Mouse (Mus musculus): ENCODE results near the gene Mapkbp1. TPM values are rescaled to one million over a fixed set of nuclear protein-coding genes. Genes with fewer than 3 reads are reported as not detected.

The Mapkbp1 gene
- polyA plus RNA-seq, 1 experiment = 7.5 TPM

DNA sequence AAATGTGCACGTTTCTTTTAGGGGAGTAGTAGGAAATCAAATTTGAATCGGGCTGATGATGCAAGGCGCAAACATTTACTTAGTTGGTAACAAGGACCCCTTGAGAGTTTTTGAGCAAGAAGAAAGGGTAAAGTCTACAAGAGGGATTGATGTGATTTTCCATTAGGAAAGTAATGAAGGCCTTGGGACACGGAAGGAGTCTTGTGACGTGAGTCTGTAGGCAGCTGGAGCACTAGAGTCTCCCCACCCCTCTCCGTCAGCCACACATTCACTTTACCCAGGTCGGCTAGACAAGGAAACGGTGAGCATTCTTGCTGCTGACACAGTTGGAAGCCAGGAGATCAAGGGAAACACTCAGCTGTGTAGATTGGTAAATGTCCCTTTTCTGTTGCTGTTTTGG, 13.4 kb downstream of the Mapkbp1 start:
- Histone ChIP-seq H3K4me3 (ENCODE audit: extremely low read depth, insufficient read depth, insufficient read length) (no peak overlapping the region), H3K36me3 (ENCODE audit: control insufficient read depth, insufficient read depth, low read length) (no peaks in the 10 kb centered on the region), H3K27me3 (ENCODE audit: control insufficient read depth, insufficient read depth, low read length) (no peaks in the 10 kb centered on the region), H3K4me1 (ENCODE audit: control insufficient read depth, insufficient read depth, insufficient read length) (no peaks in the 10 kb centered on the region), H3K27ac (ENCODE audit: insufficient read depth, low read length) (no peak overlapping the region)
- WGBS = 92% methylated on average over 8 of the region's 8 CpGs
- DNase-seq (ENCODE audit: low read depth in 1 of 2, low spot score in 2 of 2) = no peak
- TF ChIP-seq POLR2A (IDR thresholded peaks at IDR 0.05; ENCODE audit: low read depth, low read length) (no peak), CTCF (IDR thresholded peaks at IDR 0.05; ENCODE audit: extremely low read depth, insufficient read depth, insufficient read length, insufficient replicate concordance) (no peak)

- TF ChIP-seq POLR2A (IDR thresholded peaks at IDR 0.05; ENCODE audit: low read depth, low read length) (no peak), CTCF (IDR thresholded peaks at IDR 0.05; ENCODE audit: extremely low read depth, insufficient read depth, insufficient read length, insufficient replicate concordance) (no peak)
- DNase-seq (ENCODE audit: low read depth in 1 of 2, low spot score in 2 of 2) = no peak
- Histone ChIP-seq H3K27me3 (ENCODE audit: control insufficient read depth, insufficient read depth, low read length) (no peaks in the 10 kb centered on the region), H3K27ac (ENCODE audit: insufficient read depth, low read length) (no peak overlapping the region), H3K36me3 (ENCODE audit: control insufficient read depth, insufficient read depth, low read length) (no peaks in the 10 kb centered on the region), H3K4me1 (ENCODE audit: control insufficient read depth, insufficient read depth, insufficient read length) (no peaks in the 10 kb centered on the region), H3K4me3 (ENCODE audit: extremely low read depth, insufficient read depth, insufficient read length) (no peak overlapping the region)
- 84% methylated on average over 6 of the region's 6 CpGs for WGBS
Observed at GRCm38 (mm10) chr2:119986369-119986768, 13.9 kb downstream of the Mapkbp1 start.

DNA sequence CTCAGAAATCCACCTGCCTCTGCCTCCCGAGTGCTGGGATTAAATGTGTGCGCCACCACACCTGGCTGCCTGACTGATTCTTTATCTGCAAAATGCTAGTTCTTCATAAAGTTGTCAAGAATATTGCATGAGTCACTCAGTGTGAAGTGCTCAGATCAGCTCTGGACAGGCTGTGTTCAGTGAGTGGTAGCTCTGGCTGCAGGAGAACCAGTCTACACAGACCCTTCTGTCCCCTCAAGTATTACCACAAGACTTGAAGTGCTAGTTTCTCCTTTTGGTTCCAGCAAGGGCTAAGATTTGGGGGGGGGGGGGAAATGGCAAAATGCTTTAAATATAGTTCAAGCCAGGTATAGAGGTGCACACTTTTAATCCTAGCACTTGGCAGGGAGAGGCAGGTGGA, 14.9 kb downstream of the Mapkbp1 start:
- no peak overlapping the region for H3K27ac ChIP-seq (ENCODE audit: insufficient read depth, low read length)
- H3K4me3 ChIP-seq (ENCODE audit: extremely low read depth, insufficient read depth, insufficient read length) = no peak overlapping the region
- no peaks in the 10 kb centered on the region for H3K27me3 ChIP-seq (ENCODE audit: control insufficient read depth, insufficient read depth, low read length)
- 97% methylated on average over 2 of the region's 2 CpGs for WGBS
- TF ChIP-seq CTCF (IDR thresholded peaks at IDR 0.05; ENCODE audit: extremely low read depth, insufficient read depth, insufficient read length, insufficient replicate concordance) = no peak
- H3K36me3 ChIP-seq (ENCODE audit: control insufficient read depth, insufficient read depth, low read length) = no peaks in the 10 kb centered on the region
- DNase-seq (ENCODE audit: low read depth in 1 of 2, low spot score in 2 of 2) = no peak
- no peaks in the 10 kb centered on the region for H3K4me1 ChIP-seq (ENCODE audit: control insufficient read depth, insufficient read depth, insufficient read length)

DNA sequence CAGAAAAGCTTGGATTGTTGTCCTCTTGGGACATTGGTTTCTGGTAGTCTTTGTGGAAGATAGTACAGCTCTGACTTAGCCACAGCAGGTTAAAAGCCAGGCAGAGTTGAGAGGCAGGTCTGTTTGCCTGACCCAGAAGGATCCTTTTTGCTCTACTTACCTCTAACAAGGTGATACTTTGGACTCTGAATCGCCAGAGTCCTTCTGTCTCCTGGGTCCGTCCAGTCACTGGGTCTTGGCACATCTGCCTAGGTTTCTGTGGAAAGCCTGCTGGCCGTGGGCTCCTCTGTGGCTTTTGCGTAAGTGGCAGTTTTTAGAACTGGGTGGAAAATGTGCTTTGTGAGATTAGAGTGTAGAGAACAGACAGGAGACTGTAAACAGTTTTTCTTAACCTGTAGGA, 16.5 kb downstream of the Mapkbp1 start:
- WGBS = 76% methylated on average over 4 of the region's 4 CpGs
- Histone ChIP-seq H3K27ac (ENCODE audit: insufficient read depth, low read length) (no peak overlapping the region), H3K4me3 (ENCODE audit: extremely low read depth, insufficient read depth, insufficient read length) (no peak overlapping the region), H3K4me1 (ENCODE audit: control insufficient read depth, insufficient read depth, insufficient read length) (no peaks in the 10 kb centered on the region), H3K27me3 (ENCODE audit: control insufficient read depth, insufficient read depth, low read length) (no peaks in the 10 kb centered on the region), H3K36me3 (ENCODE audit: control insufficient read depth, insufficient read depth, low read length) (no peaks in the 10 kb centered on the region)
- DNase-seq (ENCODE audit: low read depth in 1 of 2, low spot score in 2 of 2) = no peak
- TF ChIP-seq CTCF (IDR thresholded peaks at IDR 0.05; ENCODE audit: extremely low read depth, insufficient read depth, insufficient read length, insufficient replicate concordance) (no peak), POLR2A (IDR thresholded peaks at IDR 0.05; ENCODE audit: low read depth, low read length) (no peak)

- H3K4me3 ChIP-seq (ENCODE audit: extremely low read depth, insufficient read depth, insufficient read length) = no peak overlapping the region
- TF ChIP-seq CTCF (IDR thresholded peaks at IDR 0.05; ENCODE audit: extremely low read depth, insufficient read depth, insufficient read length, insufficient replicate concordance) (no peak), POLR2A (IDR thresholded peaks at IDR 0.05; ENCODE audit: low read depth, low read length) (no peak)
- H3K27ac ChIP-seq (ENCODE audit: insufficient read depth, low read length) = no peak overlapping the region
- 89% methylated on average over 6 of the region's 6 CpGs for WGBS
- no peak for DNase-seq (ENCODE audit: low read depth in 1 of 2, low spot score in 2 of 2)
- no peaks in the 10 kb centered on the region for H3K4me1 ChIP-seq (ENCODE audit: control insufficient read depth, insufficient read depth, insufficient read length)
- H3K27me3 ChIP-seq (ENCODE audit: control insufficient read depth, insufficient read depth, low read length) = no peaks in the 10 kb centered on the region
- no peaks in the 10 kb centered on the region for H3K36me3 ChIP-seq (ENCODE audit: control insufficient read depth, insufficient read depth, low read length)
Observed at GRCm38 (mm10) chr2:119990881-119991280, 18.4 kb downstream of the Mapkbp1 start.

GRCm38 (mm10) chr2:119992349-119992748, 19.9 kb downstream of the Mapkbp1 start:
- TF ChIP-seq CTCF (IDR thresholded peaks at IDR 0.05; ENCODE audit: extremely low read depth, insufficient read depth, insufficient read length, insufficient replicate concordance) (no peak), POLR2A (IDR thresholded peaks at IDR 0.05; ENCODE audit: low read depth, low read length) (no peak)
- no peaks in the 10 kb centered on the region for H3K36me3 ChIP-seq (ENCODE audit: control insufficient read depth, insufficient read depth, low read length)
- 95% methylated on average over 2 of the region's 2 CpGs for WGBS
- H3K4me1 ChIP-seq (ENCODE audit: control insufficient read depth, insufficient read depth, insufficient read length) = no peaks in the 10 kb centered on the region
- DNase-seq (ENCODE audit: low read depth in 1 of 2, low spot score in 2 of 2) = no peak
- no peak overlapping the region for H3K4me3 ChIP-seq (ENCODE audit: extremely low read depth, insufficient read depth, insufficient read length)
- no peaks in the 10 kb centered on the region for H3K27me3 ChIP-seq (ENCODE audit: control insufficient read depth, insufficient read depth, low read length)
- H3K27ac ChIP-seq (ENCODE audit: insufficient read depth, low read length) = no peak overlapping the region

DNA sequence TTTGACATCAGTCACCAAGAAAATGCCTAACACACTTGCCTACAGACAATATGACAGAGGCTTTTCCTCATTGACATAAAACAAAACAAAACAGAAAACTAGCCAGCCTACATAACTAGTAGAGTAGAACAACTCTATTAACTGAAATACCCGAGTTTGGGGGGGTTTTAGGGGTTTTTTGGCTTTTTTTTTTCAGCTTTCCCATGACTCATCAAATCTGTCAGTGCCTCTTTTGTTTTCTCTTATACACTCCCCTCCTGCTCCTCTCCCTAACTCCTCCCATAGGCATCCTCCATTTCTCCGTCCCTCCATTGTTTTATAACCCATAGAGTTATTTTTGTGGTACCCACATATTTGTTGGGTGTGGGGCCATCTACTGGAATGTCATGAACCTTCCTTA, 21.0 kb downstream of the Mapkbp1 start:
- Histone ChIP-seq H3K4me3 (ENCODE audit: extremely low read depth, insufficient read depth, insufficient read length) (no peak overlapping the region), H3K36me3 (ENCODE audit: control insufficient read depth, insufficient read depth, low read length) (no peaks in the 10 kb centered on the region), H3K4me1 (ENCODE audit: control insufficient read depth, insufficient read depth, insufficient read length) (no peaks in the 10 kb centered on the region), H3K27me3 (ENCODE audit: control insufficient read depth, insufficient read depth, low read length) (no peaks in the 10 kb centered on the region), H3K27ac (ENCODE audit: insufficient read depth, low read length) (no peak overlapping the region)
- DNase-seq (ENCODE audit: low read depth in 1 of 2, low spot score in 2 of 2) = no peak
- TF ChIP-seq CTCF (IDR thresholded peaks at IDR 0.05; ENCODE audit: extremely low read depth, insufficient read depth, insufficient read length, insufficient replicate concordance) = no peak
- TF ChIP-seq POLR2A (IDR thresholded peaks at IDR 0.05; ENCODE audit: low read depth, low read length) = no peak
- 65% methylated on average over 2 of the region's 2 CpGs for WGBS

Measured in spleen, adult 2 months (tissue).